Mouse (Mus musculus): ENCODE measurements around the gene Rdh9.

The Rdh9 gene

DNA sequence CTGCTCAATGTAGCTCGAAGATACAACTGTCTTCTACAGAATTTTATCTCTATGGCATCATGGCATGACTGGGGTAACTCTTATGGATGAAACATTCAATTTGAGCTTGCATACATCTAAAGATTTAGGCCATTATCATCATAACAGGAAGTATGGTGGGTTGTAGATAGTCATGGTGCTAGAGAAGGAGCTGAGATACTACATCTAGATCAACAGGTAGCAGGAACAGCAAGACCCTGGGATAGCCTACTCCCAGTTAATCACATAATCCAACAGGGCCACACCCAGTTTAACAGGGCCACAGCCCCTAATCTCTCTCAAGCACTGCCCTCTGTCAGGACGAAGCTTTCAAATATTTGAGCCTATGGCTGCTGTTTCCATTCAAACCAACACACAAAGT is 64.6 kb downstream of the Rdh9 start:
- DNase-seq (ENCODE audit: low read depth, low spot score), result no peak
